Mouse (Mus musculus): ENCODE measurements around the gene Tmem80. TPM values are rescaled to one million over a fixed set of nuclear protein-coding genes. Genes with fewer than 3 reads are reported as not detected.

Gene Tmem80
- polyA plus RNA-seq, 1 experiment from 2014 or later, result 31.9 TPM

DNA sequence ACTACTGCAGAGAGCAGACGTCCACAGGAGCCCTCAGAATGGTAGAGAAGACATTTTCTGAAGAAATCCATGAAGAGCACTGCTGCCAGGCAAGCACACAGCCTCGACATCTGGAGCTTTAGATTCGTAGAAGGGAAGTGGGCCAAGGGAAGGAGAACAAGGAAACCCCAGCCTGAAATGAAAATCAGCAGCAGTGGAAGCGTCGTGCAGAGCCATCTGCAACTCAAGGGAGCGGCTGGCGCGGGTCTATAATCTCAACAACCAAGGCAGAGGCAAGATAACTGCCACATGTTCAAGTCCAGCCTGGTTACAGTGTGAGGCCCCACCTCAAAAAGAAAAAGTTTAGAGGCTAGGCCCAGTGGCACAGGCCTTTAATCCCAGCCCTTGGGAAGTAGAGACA is 12.5 kb upstream of the Tmem80 start:
- Histone ChIP-seq H3K4me2 (replicated peaks; ENCODE audit: low read depth, low read length) (no peak overlapping the region), H3K36me3 (ENCODE audit: control insufficient read depth, insufficient read depth, low read length) (peaks cover 18% of the 10 kb centered on the region; the same call in 1 of the 2 replicates), H3K4me3 (ENCODE audit: low read depth, low read length) (no peak overlapping the region), H3K27ac (ENCODE audit: low read depth, low read length) (no peak overlapping the region), H3K4me1 (replicated peaks; ENCODE audit: control insufficient read depth, insufficient read depth, low read length) (no peaks in the 10 kb centered on the region), H3K9ac (ENCODE audit: low read depth, low read length) (no peak overlapping the region), H3K27me3 (ENCODE audit: control insufficient read depth, insufficient read depth, low read length) (no peaks in the 10 kb centered on the region), H3K9me3 (ENCODE audit: control insufficient read depth, low read length) (no peaks in the 10 kb centered on the region)
- ATAC-seq (ENCODE audit: low FRiP score), result no peak
- no peak for DNase-seq (ENCODE audit: low spot score)
- 92% methylated on average over 8 of the region's 8 CpGs for WGBS

DNA sequence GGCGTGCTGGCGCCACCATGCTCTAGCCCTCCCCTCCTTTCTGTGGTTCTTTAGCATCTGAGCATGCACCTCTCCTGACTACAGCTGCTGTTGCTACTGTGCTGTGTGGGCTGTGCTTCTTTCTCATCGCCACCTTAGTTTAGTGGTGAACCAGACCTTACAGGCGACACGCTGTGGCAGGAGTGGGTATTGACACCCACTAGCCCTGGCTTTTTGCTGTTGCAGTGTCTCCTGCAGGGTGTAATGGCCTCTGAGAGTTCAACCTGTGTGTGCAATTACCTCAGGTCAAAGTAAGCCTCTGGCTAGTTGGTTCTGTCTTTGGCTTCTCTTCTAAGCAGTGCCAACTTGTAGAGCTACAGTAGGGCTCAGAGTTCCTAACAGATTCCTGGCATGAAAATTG is 11.6 kb upstream of the Tmem80 start:
- Histone ChIP-seq H3K36me3 (ENCODE audit: control insufficient read depth, insufficient read depth, low read length) (peaks cover 18% of the 10 kb centered on the region; the same call in 1 of the 2 replicates), H3K4me3 (ENCODE audit: low read depth, low read length) (no peak overlapping the region), H3K27me3 (ENCODE audit: control insufficient read depth, insufficient read depth, low read length) (no peaks in the 10 kb centered on the region), H3K9ac (ENCODE audit: low read depth, low read length) (no peak overlapping the region), H3K4me2 (replicated peaks; ENCODE audit: low read depth, low read length) (no peak overlapping the region), H3K27ac (ENCODE audit: low read depth, low read length) (no peak overlapping the region), H3K4me1 (replicated peaks; ENCODE audit: control insufficient read depth, insufficient read depth, low read length) (no peaks in the 10 kb centered on the region), H3K9me3 (ENCODE audit: control insufficient read depth, low read length) (no peaks in the 10 kb centered on the region)
- WGBS, result 82% methylated on average over 5 of the region's 5 CpGs
- peak; percentile 36 for DNase-seq (ENCODE audit: low spot score)
- no peak for ATAC-seq (ENCODE audit: low FRiP score)

- Histone ChIP-seq H3K9ac (ENCODE audit: low read depth, low read length) (no peak overlapping the region), H3K36me3 (ENCODE audit: control insufficient read depth, insufficient read depth, low read length) (peaks cover 27% of the 10 kb centered on the region), H3K4me2 (replicated peaks; ENCODE audit: low read depth, low read length) (no peak overlapping the region), H3K4me1 (replicated peaks; ENCODE audit: control insufficient read depth, insufficient read depth, low read length) (no peaks in the 10 kb centered on the region), H3K4me3 (ENCODE audit: low read depth, low read length) (no peak overlapping the region), H3K27me3 (ENCODE audit: control insufficient read depth, insufficient read depth, low read length) (no peaks in the 10 kb centered on the region), H3K9me3 (ENCODE audit: control insufficient read depth, low read length) (no peaks in the 10 kb centered on the region), H3K27ac (ENCODE audit: low read depth, low read length) (no peak overlapping the region)
- 79% methylated on average over 1 of the region's 1 CpGs for WGBS
- ATAC-seq (ENCODE audit: low FRiP score) (no peak), DNase-seq (ENCODE audit: low spot score) (no peak)
These were observed 9.9 kb upstream of the Tmem80 start for GRCm38 (mm10) chr7:141317619-141318132.

DNA sequence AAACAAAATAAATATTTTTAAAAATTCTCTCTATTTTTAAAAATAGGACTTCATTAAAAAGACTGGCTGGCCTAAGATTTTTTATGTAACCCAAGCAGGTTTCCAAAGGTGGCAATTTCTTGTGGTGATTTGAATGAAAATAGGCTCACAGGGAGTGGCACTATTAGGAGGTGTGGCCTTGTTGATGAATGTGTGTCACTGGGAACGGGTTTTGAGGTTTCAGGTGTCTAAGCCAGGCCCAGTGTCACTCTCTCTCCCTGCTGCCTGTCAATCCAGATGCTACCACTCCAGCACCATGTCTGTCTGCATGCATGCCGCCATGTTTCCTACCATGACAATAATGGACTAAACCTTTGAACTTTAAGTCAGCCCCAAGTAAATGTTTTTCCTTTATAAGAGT is 8.1 kb upstream of the Tmem80 start:
- Histone ChIP-seq H3K4me3 (ENCODE audit: low read depth, low read length) (no peak overlapping the region), H3K27me3 (ENCODE audit: control insufficient read depth, insufficient read depth, low read length) (no peaks in the 10 kb centered on the region), H3K9me3 (ENCODE audit: control insufficient read depth, low read length) (no peaks in the 10 kb centered on the region), H3K9ac (ENCODE audit: low read depth, low read length) (no peak overlapping the region), H3K27ac (ENCODE audit: low read depth, low read length) (no peak overlapping the region), H3K36me3 (ENCODE audit: control insufficient read depth, insufficient read depth, low read length) (peaks cover 23% of the 10 kb centered on the region), H3K4me1 (replicated peaks; ENCODE audit: control insufficient read depth, insufficient read depth, low read length) (no peaks in the 10 kb centered on the region), H3K4me2 (replicated peaks; ENCODE audit: low read depth, low read length) (no peak overlapping the region)
- ATAC-seq (ENCODE audit: low FRiP score) (no peak), DNase-seq (ENCODE audit: low spot score) (no peak)
- 88% methylated on average over 2 of the region's 2 CpGs for WGBS

DNA sequence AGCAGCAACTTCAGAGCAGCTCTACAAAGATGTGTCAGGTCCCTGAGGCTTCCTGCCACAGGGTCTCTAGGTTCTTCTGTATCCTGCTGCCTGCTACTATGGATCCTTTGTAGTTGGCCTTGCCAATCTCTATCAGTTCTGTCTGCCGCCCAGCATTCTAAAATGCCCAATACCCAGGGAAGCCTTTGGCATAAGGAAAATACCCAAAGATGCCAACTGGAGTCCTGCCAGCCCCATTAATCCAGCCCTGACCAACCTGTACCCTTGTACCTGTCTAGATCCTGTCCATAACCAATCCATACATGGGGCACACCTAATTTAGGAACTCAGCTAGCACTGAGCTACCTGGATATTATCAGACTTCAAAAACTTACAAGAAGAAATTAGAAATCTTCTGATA is 2.9 kb upstream of the Tmem80 start:
- DNase-seq (ENCODE audit: low spot score), result no peak
- peaks cover 11% of the 10 kb centered on the region for H3K4me1 ChIP-seq (replicated peaks; ENCODE audit: control insufficient read depth, insufficient read depth, low read length)
- no peak overlapping the region for H3K27ac ChIP-seq (ENCODE audit: low read depth, low read length)
- no peaks in the 10 kb centered on the region for H3K27me3 ChIP-seq (ENCODE audit: control insufficient read depth, insufficient read depth, low read length)
- no peaks in the 10 kb centered on the region for H3K9me3 ChIP-seq (ENCODE audit: control insufficient read depth, low read length)
- no peak overlapping the region for H3K4me3 ChIP-seq (ENCODE audit: low read depth, low read length)
- 96% methylated on average over 1 of the region's 1 CpGs for WGBS
- H3K36me3 ChIP-seq (ENCODE audit: control insufficient read depth, insufficient read depth, low read length), result peaks cover 15% of the 10 kb centered on the region
- no peak for ATAC-seq (ENCODE audit: low FRiP score)
- H3K4me2 ChIP-seq (replicated peaks; ENCODE audit: low read depth, low read length), result no peak overlapping the region
- no peak overlapping the region for H3K9ac ChIP-seq (ENCODE audit: low read depth, low read length)

GRCm38 (mm10) chr7:141326546-141327446 is 743 bp upstream of the Tmem80 start:
- H3K4me1 ChIP-seq (replicated peaks; ENCODE audit: control insufficient read depth, insufficient read depth, low read length), result peaks cover 11% of the 10 kb centered on the region
- H3K4me3 ChIP-seq (ENCODE audit: low read depth, low read length), result peak overlapping the region; percentile 68
- WGBS, result 6% methylated on average over 34 of the region's 35 CpGs
- H3K9me3 ChIP-seq (ENCODE audit: control insufficient read depth, low read length), result no peaks in the 10 kb centered on the region
- no peaks in the 10 kb centered on the region for H3K27me3 ChIP-seq (ENCODE audit: control insufficient read depth, insufficient read depth, low read length)
- peak overlapping the region; percentile 97 for H3K4me2 ChIP-seq (replicated peaks; ENCODE audit: low read depth, low read length)
- H3K36me3 ChIP-seq (ENCODE audit: control insufficient read depth, insufficient read depth, low read length), result peaks cover 9% of the 10 kb centered on the region
- H3K27ac ChIP-seq (ENCODE audit: low read depth, low read length), result peak overlapping the region; percentile 99
- peak overlapping the region; percentile 95 for H3K9ac ChIP-seq (ENCODE audit: low read depth, low read length)
- peak; percentile 41 for ATAC-seq (ENCODE audit: low FRiP score)
- DNase-seq (ENCODE audit: low spot score), result peak; percentile 34

DNA sequence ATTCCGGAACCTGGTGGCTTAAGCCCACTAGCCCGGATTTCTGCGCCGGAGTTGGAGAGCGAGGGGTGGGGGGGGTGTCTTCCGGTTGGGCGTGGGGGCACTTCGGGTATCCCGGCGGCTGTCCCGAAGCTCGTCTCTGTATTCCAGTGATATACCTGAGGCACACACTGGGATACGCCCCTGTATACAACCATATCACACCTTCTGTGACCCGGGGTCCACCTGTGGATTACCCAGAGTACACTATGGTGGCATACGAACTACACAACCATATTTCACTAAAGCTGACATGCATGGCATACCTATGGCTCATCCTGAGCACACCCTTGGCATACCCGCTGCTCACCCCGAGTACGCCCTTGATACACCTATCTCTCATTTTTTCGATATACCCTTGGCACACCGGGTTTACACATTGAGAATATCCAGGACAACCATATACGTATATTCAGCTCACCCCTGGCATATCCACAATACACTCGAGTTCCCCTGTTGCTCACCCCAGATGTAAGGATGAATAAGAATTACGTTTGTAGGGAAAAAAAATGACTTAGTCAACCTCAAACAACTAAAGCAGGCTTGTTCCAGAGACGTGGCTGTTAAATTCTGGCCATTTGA is 943 bp downstream of the Tmem80 start:
- H3K9ac ChIP-seq (ENCODE audit: low read depth, low read length), result peak overlapping the region; percentile 95
- peaks cover 11% of the 10 kb centered on the region for H3K4me1 ChIP-seq (replicated peaks; ENCODE audit: control insufficient read depth, insufficient read depth, low read length)
- no peaks in the 10 kb centered on the region for H3K27me3 ChIP-seq (ENCODE audit: control insufficient read depth, insufficient read depth, low read length)
- no peaks in the 10 kb centered on the region for H3K9me3 ChIP-seq (ENCODE audit: control insufficient read depth, low read length)
- ATAC-seq (ENCODE audit: low FRiP score), result peak; percentile 37
- peak overlapping the region; percentile 68 for H3K4me3 ChIP-seq (ENCODE audit: low read depth, low read length)
- peak overlapping the region; percentile 99 for H3K27ac ChIP-seq (ENCODE audit: low read depth, low read length)
- H3K36me3 ChIP-seq (ENCODE audit: control insufficient read depth, insufficient read depth, low read length), result peaks cover 2% of the 10 kb centered on the region; the same call in 1 of the 2 replicates
- peak overlapping the region; percentile 97 for H3K4me2 ChIP-seq (replicated peaks; ENCODE audit: low read depth, low read length)
- no peak for DNase-seq (ENCODE audit: low spot score)
- WGBS, result 19% methylated on average over 24 of the region's 24 CpGs

DNA sequence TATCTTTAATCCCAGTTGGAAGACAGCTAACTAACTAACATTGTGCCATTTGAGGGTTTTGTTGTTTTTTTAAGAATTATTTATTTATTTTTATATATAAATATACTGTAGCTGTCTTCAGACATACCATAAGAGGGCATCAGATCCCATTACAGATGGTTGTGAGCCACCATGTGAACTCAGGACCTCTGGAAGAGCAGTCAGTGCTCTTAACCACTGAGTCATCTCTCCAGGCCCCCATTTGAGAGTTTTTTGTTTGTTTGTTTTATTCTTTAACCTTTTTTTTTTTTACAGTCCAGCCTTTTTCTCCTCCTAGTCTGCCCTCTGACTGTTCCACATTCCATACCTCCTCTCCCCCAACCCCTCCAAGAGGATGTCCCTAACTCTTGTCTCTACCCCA is 3.2 kb downstream of the Tmem80 start:
- H3K9ac ChIP-seq (ENCODE audit: low read depth, low read length), result no peak overlapping the region
- H3K4me2 ChIP-seq (replicated peaks; ENCODE audit: low read depth, low read length), result no peak overlapping the region
- no peaks in the 10 kb centered on the region for H3K9me3 ChIP-seq (ENCODE audit: control insufficient read depth, low read length)
- peaks cover 8% of the 10 kb centered on the region for H3K4me1 ChIP-seq (replicated peaks; ENCODE audit: control insufficient read depth, insufficient read depth, low read length)
- H3K27me3 ChIP-seq (ENCODE audit: control insufficient read depth, insufficient read depth, low read length), result no peaks in the 10 kb centered on the region
- H3K36me3 ChIP-seq (ENCODE audit: control insufficient read depth, insufficient read depth, low read length), result peaks cover 2% of the 10 kb centered on the region; the same call in 1 of the 2 replicates
- no peak overlapping the region for H3K27ac ChIP-seq (ENCODE audit: low read depth, low read length)
- DNase-seq (ENCODE audit: low spot score), result no peak
- H3K4me3 ChIP-seq (ENCODE audit: low read depth, low read length), result no peak overlapping the region
- ATAC-seq (ENCODE audit: low FRiP score), result no peak

All from hindbrain, embryonic 11.5 days (tissue).